Mouse (Mus musculus): ENCODE data around the gene Cd38. TPM values are rescaled to one million over a fixed set of nuclear protein-coding genes. Genes with fewer than 3 reads are reported as not detected.
A peak's percentile ranks its signal among the peaks of the same experiment; 100 is the strongest.

Cd38 gene
- total and polyA plus RNA-seq, 2 experiments from 2014 or later, result 12.9 to 17.2 TPM

GRCm38 (mm10) chr5:43824580-43824979, 43.8 kb upstream of the Cd38 start:
- DNase-seq (ENCODE audit: low spot score), result no peak
- 79% methylated on average over 3 of the region's 3 CpGs for WGBS
- no peaks in the 10 kb centered on the region for H3K36me3 ChIP-seq (replicated peaks; ENCODE audit: control insufficient read depth, insufficient read depth, low read length)
- H3K9ac ChIP-seq (replicated peaks; ENCODE audit: low read depth, low read length), result no peak overlapping the region
- no peaks in the 10 kb centered on the region for H3K4me1 ChIP-seq (ENCODE audit: control insufficient read depth, insufficient read depth)
- no peaks in the 10 kb centered on the region for H3K9me3 ChIP-seq (replicated peaks; ENCODE audit: control insufficient read depth, low read length)
- H3K27ac ChIP-seq (ENCODE audit: low read depth), result no peak overlapping the region
- TF ChIP-seq CTCF (IDR thresholded peaks at IDR 0.05; ENCODE audit: low read depth) (no peak), EP300 (IDR thresholded peaks at IDR 0.05; ENCODE audit: low read depth) (no peak)
- H3K4me2 ChIP-seq (ENCODE audit: low read depth, low read length), result no peak overlapping the region
- no peak for ATAC-seq (ENCODE audit: insufficient read depth, low read depth)
- no peaks in the 10 kb centered on the region for H3K27me3 ChIP-seq (ENCODE audit: control insufficient read depth, insufficient read depth, low read length)
- no peak overlapping the region for H3K4me3 ChIP-seq (ENCODE audit: low read depth, low read length)

- 73% methylated on average over 2 of the region's 2 CpGs for WGBS
- ATAC-seq (ENCODE audit: insufficient read depth, low read depth), result no peak
- Histone ChIP-seq H3K36me3 (replicated peaks; ENCODE audit: control insufficient read depth, insufficient read depth, low read length) (no peaks in the 10 kb centered on the region), H3K27me3 (ENCODE audit: control insufficient read depth, insufficient read depth, low read length) (no peaks in the 10 kb centered on the region), H3K9me3 (replicated peaks; ENCODE audit: control insufficient read depth, low read length) (no peaks in the 10 kb centered on the region), H3K4me1 (ENCODE audit: control insufficient read depth, insufficient read depth) (no peaks in the 10 kb centered on the region), H3K4me3 (ENCODE audit: low read depth, low read length) (no peak overlapping the region), H3K9ac (replicated peaks; ENCODE audit: low read depth, low read length) (no peak overlapping the region), H3K27ac (ENCODE audit: low read depth) (no peak overlapping the region), H3K4me2 (ENCODE audit: low read depth, low read length) (no peak overlapping the region)
- TF ChIP-seq CTCF (IDR thresholded peaks at IDR 0.05; ENCODE audit: low read depth) (no peak), EP300 (IDR thresholded peaks at IDR 0.05; ENCODE audit: low read depth) (no peak)
- no peak for DNase-seq (ENCODE audit: low spot score)
These were observed 41.5 kb upstream of the Cd38 start for GRCm38 (mm10) chr5:43826883-43827282.

GRCm38 (mm10) chr5:43827366-43827765, 41.0 kb upstream of the Cd38 start:
- ATAC-seq (ENCODE audit: insufficient read depth, low read depth) (no peak), DNase-seq (ENCODE audit: low spot score) (no peak)
- no peak overlapping the region for H3K4me3 ChIP-seq (ENCODE audit: low read depth, low read length)
- WGBS, result 84% methylated on average over 9 of the region's 9 CpGs
- no peak overlapping the region for H3K4me2 ChIP-seq (ENCODE audit: low read depth, low read length)
- no peaks in the 10 kb centered on the region for H3K4me1 ChIP-seq (ENCODE audit: control insufficient read depth, insufficient read depth)
- H3K9ac ChIP-seq (replicated peaks; ENCODE audit: low read depth, low read length), result no peak overlapping the region
- no peaks in the 10 kb centered on the region for H3K27me3 ChIP-seq (ENCODE audit: control insufficient read depth, insufficient read depth, low read length)
- H3K36me3 ChIP-seq (replicated peaks; ENCODE audit: control insufficient read depth, insufficient read depth, low read length), result no peaks in the 10 kb centered on the region
- H3K27ac ChIP-seq (ENCODE audit: low read depth), result no peak overlapping the region
- H3K9me3 ChIP-seq (replicated peaks; ENCODE audit: control insufficient read depth, low read length), result no peaks in the 10 kb centered on the region
- TF ChIP-seq EP300 (IDR thresholded peaks at IDR 0.05; ENCODE audit: low read depth) (no peak), CTCF (IDR thresholded peaks at IDR 0.05; ENCODE audit: low read depth) (no peak)

GRCm38 (mm10) chr5:43836590-43836989, 31.8 kb upstream of the Cd38 start:
- H3K36me3 ChIP-seq (replicated peaks; ENCODE audit: control insufficient read depth, insufficient read depth, low read length), result no peaks in the 10 kb centered on the region
- no peak for DNase-seq (ENCODE audit: low spot score)
- no peak for TF ChIP-seq EP300 (IDR thresholded peaks at IDR 0.05; ENCODE audit: low read depth)
- 0 out of 2 replicates have a peak, but pooled peaks have one; percentile 17 for TF ChIP-seq CTCF (IDR thresholded peaks at IDR 0.05; ENCODE audit: low read depth)

GRCm38 (mm10) chr5:43837372-43837771, 31.0 kb upstream of the Cd38 start:
- Histone ChIP-seq H3K4me2 (ENCODE audit: low read depth, low read length) (no peak overlapping the region), H3K27me3 (ENCODE audit: control insufficient read depth, insufficient read depth, low read length) (no peaks in the 10 kb centered on the region), H3K9ac (replicated peaks; ENCODE audit: low read depth, low read length) (no peak overlapping the region), H3K4me1 (ENCODE audit: control insufficient read depth, insufficient read depth) (no peaks in the 10 kb centered on the region), H3K27ac (ENCODE audit: low read depth) (no peak overlapping the region), H3K9me3 (replicated peaks; ENCODE audit: control insufficient read depth, low read length) (no peaks in the 10 kb centered on the region), H3K36me3 (replicated peaks; ENCODE audit: control insufficient read depth, insufficient read depth, low read length) (no peaks in the 10 kb centered on the region), H3K4me3 (ENCODE audit: low read depth, low read length) (no peak overlapping the region)
- no peak for DNase-seq (ENCODE audit: low spot score)
- WGBS, result 46% methylated on average over 5 of the region's 5 CpGs
- ATAC-seq (ENCODE audit: insufficient read depth, low read depth), result no peak
- TF ChIP-seq EP300 (IDR thresholded peaks at IDR 0.05; ENCODE audit: low read depth), result no peak
- peak; percentile 47 for TF ChIP-seq CTCF (IDR thresholded peaks at IDR 0.05; ENCODE audit: low read depth)

More at GRCm38 (mm10) chr5:43836590-43836989, 31.8 kb upstream of the Cd38 start:
- H3K27ac ChIP-seq (ENCODE audit: low read depth), result no peak overlapping the region
- no peak for ATAC-seq (ENCODE audit: insufficient read depth, low read depth)
- H3K4me1 ChIP-seq (ENCODE audit: control insufficient read depth, insufficient read depth), result no peaks in the 10 kb centered on the region
- 84% methylated on average over 7 of the region's 7 CpGs for WGBS
- H3K27me3 ChIP-seq (ENCODE audit: control insufficient read depth, insufficient read depth, low read length), result no peaks in the 10 kb centered on the region
- no peak overlapping the region for H3K9ac ChIP-seq (replicated peaks; ENCODE audit: low read depth, low read length)
- H3K4me2 ChIP-seq (ENCODE audit: low read depth, low read length), result no peak overlapping the region
- H3K9me3 ChIP-seq (replicated peaks; ENCODE audit: control insufficient read depth, low read length), result no peaks in the 10 kb centered on the region
- no peak overlapping the region for H3K4me3 ChIP-seq (ENCODE audit: low read depth, low read length)

Data from heart, postnatal 0 days (tissue).